Mouse (Mus musculus): ENCODE data around the gene Cspg4.
A peak's percentile ranks its signal among the peaks of the same experiment; 100 is the strongest.
"Not testable (repeated sequence)": the region's sequence is repeated elsewhere in the genome, so short reads cannot be mapped to it uniquely, and the experiment has no call there.

The Cspg4 gene

DNA sequence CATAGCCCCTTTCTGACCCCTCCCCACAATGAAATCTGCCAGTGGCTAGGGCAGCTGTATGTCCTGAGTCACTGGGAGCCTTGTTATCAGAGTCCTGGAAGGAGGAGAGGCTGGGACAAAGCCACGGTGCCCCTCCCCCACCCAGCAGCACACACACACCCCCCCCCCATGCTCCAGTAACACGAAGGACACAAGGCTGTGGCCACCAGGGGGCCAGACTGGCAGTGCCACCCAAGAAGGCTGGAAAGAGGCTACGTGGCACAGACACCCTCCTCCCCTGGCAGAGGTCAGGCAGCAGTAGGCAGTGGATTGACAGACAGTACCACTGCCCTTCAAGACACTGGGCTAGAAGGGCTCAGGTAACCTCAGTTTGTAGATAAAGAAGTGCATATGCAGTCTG, 29.2 kb downstream of the Cspg4 start:
- DNase-seq = no peak

DNA sequence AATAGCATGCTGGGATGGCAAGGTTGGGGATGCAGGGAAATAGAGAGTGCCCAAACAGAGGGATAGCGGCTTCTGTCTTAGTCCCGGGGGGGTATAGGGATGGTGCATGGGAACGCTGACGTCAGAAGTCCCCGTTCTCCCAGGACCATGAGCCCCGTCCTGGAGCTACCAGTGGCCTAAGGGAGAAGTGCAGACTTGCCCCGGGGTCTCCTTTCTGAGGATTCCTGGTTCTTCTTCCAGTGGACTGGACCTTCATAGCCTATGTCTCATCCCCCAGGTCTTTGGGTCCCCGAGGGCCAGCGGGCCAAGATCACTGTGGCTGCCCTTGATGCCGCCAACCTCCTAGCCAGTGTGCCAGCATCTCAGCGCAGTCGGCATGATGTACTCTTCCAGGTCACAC, 31.9 kb downstream of the Cspg4 start:
- no peak for DNase-seq

DNA sequence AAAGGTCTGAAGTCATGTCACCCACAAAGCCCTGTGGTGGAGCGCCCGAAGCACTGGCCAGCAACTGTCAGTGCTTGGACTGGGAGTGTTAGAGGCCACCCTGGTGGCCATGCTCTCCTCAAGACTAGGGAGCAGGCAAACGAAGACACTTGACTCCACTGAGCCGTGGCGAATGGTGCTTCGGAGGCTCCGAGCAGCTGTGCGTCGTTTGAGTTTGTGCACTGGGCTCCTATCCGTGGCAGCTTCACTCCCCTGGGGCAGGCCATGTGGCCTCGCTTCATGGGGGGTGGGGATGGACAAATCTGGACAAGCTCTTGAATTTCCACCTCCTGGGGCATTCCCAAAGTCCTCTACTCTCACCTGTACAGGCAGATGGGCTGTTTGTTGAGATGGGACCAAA, 34.6 kb downstream of the Cspg4 start:
- DNase-seq = no peak

DNA sequence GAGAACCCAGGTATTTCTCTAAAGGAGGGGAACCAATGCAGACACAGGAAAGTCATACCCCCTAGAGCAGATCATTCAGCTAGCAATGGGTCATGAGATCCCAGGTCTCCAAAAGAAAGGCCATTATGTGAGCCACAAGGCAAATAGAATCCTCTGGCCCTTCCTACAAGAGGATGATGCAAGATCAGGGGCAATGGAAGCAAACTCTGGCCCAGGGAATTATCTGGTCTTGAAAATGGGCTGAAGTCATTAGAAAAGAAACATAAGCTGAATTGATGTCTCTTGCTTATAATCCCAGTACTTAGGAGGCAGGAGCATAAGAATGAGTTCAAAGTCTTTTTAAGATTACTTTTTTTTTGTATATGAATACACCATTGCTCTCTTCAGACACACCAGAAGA, 35.2 kb downstream of the Cspg4 start:
- no peak for DNase-seq

DNA sequence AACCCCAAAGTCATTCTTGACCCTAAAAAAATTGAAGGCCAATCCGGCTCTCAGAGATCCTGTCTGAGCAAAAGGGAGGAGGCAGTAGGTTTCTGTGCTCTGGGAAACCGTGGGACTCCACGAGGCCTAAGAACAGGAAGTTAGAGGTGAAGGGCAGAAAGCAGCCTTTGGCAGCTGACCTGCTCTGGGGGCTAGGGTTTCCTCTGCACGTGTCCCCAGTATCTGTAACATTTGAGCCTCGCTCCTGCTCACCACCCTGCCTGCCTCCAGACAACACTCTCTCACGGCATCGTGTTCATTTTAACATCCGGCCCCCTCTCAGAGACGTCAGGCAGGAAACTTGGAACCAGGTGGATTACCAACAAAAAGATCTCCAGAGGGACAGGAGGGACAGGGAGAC, 35.7 kb downstream of the Cspg4 start:
- no peak for DNase-seq

DNA sequence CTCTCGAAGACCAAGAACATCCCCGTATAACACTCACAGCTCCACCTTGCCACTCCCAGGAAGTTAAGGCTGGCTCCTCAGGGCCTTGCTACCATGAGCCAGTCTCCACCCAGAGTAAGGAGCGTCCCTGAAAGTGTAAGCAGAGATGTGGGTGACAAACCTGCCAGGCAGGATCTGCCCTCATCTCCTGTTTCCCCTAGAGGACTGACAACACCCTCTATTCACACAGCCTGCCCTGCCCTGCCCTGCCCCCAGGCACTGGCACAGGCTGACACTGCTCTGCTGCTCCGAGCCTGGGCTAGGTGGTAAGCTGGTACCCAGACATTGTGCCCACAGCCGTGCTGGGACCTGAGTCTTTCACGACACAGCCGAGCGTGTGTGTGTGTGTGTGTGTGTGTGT, 36.4 kb downstream of the Cspg4 start:
- peak; percentile 54 for DNase-seq

DNA sequence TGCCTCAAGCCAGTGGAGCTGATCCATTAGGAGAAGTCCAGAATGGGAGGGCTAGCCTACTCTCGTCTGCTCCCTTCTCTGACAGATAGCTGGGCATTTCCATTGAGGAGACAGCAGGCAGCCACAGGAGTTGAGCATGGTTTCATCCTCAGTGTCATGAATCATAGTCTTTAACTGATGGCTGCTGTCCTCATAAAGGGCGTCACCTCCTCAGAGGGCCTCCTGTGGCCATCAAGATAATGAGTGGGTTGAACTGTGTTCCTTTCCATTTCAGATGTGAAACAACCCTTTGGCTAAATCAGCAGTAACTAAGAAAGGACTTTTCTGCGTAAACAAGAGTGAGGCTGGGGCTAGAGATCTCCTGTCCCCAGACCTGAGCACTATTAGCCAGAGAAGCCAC, 38.8 kb downstream of the Cspg4 start:
- DNase-seq = no peak

DNA sequence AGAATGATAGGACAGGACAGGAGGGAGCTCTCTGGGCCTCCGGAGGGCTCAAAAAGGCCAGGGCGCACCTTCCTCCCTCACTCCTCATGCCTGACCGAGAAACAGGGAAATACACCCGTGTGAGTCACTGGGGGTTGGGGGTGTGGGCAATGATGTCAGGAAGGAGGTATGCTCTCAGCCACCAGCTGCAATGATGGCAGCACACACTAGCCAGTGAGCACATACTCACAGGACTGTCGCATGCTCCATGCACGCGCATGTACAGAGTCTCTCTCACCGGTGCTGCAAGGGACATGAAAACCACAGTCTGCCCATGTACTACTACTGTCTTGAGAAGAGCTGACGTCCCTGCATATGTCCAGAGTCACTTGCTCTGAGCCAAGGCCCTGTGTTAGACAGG, 42.7 kb downstream of the Cspg4 start:
- DNase-seq = no peak

DNA sequence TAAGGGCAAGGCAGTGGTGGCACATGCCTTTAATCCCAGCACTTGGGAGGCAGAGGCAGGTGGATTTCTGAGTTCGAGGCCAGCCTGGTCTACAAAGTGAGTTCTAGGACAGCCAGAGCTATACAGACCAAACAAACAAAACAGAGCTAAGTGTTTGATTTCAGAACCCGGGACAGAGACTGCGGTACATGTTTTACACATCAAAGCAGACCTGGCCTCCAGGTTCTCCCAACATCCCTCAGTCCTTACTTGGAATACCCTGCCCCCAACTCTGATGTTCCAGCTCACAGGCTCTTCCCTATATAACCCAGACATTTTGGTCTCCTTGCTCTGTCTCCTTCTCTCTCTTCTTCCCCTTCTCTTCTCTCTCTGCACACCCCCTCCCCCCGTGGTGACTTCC, 45.2 kb downstream of the Cspg4 start:
- not testable (repeated sequence) for DNase-seq

DNA sequence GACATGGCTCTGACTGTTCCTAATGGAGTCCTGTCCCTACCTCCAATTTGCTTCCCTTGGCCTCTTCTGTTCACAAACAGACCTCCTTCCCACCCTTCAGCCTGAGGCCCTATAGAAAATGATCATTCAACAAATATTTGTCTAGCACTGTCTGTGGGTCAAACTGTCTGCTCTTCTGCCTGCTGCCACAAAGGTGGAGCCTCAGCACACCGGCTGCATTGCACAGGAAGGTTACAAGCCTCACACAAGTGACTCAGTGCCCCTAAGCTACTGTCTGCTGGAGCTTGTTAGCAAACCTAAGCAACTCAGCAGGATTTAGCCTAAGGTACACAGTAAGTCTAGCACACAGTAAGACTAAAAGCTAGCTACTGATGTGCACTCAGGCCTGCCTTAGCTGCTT, 46.2 kb downstream of the Cspg4 start:
- no peak for DNase-seq

DNA sequence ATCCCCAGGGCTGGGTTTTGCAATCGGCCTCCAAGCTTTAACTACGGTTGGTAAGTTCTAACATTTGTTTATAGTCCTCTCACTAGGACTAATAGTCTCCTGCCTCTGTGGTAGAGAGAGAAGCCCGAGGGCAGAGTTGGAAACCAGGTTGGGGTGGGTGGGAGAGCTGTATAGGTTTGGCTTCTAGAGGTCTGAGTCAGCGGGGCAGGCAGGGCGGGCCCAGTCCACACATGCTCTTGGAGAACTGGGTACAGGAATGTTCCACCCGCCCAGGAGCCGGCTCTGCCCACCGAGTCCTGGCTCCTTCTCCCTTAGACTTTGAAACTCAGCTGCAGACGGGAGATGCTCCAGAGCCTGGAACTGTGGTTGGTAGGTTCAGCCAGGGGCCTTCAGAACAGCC, 49.2 kb downstream of the Cspg4 start:
- no peak for DNase-seq

DNA sequence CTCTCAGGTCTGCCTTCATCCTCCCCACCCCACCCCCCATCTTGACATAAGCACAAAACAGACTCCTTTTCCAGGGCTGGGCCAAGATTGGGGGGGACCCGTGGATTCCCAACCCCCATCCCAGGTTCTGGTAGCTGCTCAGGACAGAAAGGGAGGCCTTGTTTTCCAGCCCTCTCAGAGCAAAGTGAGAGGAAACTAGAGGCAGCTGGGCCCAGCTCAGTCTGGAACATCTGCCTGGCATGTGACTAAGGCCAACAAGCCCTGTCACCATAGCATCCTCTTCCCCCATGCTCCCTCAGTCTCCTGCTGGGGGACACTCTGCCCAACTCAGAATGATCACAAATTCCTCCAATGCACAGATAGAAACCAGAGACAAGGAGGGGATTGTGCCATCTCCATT, 50.3 kb downstream of the Cspg4 start:
- DNase-seq = no peak

DNA sequence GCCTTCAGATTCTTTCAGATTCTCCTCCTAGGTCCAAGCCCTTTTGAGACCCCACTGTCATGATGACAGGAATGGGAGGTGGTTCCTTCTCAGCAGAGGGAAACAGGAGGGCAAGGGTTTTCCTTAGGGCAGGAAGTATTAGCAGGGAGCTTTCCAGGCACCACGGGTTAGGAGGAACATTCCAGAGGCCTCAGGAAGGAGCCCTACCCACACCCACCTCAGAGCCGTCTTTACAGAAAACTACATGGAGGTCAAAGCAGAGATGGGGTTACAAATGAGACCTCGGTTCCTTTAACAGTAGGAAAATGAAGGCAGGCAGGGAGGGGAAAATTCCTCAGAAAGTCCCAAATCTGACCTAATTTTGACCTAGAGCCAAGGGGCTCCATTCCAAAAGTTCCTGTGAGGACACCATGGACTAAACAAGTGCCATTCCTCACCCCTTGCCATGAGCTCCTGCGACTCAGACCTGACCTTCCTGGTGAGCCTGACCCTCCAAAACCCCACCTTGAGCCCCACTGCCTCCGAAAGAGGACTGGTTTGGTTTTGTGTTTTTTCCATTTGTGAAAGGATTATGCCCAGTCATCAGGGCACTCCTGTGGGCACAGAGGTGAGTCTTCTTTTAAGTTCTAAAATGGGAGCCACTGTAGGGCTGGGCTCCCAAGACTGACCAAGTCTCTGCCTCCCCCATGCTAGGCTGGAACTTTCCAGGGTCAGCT, 51.0 kb downstream of the Cspg4 start:
- no peak for DNase-seq

DNA sequence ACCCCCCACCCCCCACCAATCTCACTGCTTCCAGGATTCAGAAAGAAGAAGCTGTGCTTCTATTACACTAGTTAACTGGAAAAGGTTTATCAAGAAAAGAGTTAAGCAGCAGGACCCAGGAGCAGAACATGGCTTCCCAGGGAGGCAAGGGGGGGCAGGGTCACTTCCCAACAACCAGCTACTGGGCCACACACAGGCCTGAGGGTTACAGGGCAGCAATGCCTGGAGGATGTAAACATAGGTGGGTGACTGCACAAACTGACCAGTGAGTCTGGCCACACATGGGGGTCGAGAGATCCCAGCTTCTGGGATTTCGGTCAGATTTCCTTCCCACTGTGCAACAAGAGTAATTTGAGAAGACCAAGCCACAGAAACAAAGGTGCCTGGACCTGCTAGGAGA, 52.3 kb downstream of the Cspg4 start:
- DNase-seq = no peak

DNA sequence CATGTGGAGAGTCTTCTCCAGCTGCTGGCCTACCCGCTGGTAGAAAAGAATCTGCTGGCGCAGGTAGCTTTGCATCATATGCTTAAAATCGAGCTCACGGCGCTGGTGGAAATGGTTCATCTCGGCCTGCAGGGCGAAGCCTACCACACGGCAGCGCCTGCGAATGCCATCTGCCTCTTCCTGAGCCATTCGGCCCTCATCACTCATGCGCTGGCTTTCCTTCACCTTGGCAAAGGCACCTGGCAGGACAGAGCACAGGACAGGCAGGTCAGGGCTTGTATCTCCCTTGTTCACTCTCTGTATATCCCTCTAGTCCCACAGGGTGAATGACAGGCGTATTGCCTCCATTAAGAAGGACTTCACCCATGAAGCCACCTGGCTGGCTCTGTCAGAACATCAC, 53.6 kb downstream of the Cspg4 start:
- no peak for DNase-seq

DNA sequence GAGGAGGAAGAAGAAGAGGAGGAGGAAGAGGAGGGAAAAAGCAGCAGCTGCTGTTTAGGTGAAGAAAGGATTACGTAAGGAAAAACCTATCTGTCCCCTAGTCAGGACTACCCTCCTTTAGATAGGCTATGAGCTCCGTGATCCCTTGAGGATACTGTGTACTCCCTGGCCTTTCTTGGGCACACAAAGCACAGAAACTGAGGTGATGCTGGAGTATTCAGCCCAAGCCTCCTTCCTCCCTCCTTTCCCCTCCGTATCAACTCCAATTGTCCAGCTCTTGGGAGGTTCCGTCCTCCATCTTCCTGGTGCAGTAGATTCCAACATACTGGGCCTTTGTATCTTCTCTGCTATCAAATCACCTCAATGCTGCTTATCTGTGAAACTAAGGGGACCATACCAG, 57.9 kb downstream of the Cspg4 start:
- DNase-seq = no peak

DNA sequence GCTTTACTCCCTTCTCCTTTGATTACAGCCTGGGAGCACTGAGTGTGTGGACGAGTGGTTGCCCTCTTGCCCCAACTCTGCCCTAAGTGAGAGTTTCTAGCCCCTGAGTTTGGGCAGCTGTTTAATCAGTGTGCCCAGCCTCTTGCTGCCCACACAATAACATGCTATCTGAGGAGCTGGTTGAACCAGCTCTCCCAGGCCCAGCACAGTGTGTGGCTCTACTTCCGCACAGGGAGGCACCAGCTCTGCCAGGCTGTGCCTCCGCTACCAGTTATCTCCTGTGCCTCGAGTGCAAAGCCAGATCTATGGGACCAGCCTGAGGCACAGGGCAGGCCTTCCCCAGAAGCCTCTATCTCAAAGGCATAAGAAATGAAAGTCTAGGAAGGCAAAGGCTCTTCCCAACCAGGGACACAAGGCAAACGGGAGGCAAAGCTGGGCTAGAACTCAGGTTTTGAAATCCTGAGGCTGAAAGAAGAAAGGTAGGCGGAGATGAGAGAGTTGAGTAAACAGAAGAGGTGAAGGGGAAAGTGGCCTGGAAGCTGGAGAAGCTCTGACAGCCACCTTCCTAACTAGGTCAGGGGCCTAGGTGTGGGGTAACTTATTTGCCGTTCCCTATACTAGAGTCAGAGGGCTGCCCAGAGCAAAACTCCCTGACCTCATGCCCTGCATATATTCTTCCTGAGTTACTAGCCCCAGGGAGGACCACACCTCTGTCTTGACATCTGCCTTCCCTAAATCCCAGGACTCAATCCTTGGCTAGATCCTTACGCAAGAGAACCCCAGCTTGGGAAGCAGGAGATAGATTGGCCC, 59.2 kb downstream of the Cspg4 start:
- DNase-seq = no peak

DNA sequence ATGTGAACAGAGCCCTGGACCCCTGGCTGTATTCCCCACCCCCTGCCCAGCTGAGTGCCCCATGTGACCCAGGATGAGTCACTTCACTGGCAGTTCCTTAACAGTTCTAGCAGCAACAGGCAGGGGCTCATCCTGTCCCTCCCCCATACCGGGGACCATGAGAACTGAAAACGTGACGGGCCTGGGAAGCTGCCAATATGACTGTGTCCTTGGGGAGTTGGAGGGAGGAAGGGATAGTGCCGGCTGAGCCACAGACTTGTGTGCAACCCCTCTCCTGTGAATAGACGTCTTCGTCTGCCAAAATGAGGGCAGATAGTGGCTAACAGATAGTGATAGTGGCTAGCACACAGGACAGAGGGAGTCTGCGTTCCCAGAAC, 59.8 kb downstream of the Cspg4 start:
- DNase-seq = peak; percentile 36

DNA sequence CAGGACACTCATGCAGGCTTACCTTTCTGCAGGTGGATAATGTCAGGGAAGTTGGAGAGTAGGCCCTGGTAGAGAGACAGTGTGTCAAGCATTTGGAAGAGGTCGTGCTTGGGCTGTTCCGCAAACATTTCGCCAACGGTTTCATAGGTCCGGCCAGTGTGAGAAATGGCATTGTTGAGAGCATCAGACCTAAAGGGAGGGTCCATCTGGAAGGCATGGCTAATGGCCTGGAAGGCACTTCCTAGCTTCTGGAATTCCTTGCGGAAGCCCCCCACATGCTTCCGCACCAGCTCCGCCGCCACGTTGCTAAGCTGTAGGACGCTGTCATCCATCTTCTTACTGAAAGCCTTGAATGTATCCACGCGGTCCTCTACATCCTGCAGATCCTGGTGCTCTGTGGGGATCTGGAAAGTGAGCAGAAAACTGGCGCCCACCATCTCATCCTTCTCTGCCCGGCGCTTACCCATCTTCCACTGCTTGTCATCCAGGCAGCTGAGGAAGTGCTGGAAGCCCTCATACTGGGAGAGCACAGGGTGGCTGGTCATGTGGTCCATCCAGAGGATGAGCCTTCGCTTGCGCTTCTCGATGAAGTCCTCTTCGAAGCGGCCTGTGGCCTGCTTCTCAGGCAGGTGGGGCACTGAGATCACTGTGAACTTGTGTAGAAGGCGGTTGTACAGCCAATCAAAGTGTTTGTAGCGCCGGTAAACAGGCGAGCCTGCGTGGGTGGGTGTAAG, 60.6 kb downstream of the Cspg4 start:
- DNase-seq = no peak

DNA sequence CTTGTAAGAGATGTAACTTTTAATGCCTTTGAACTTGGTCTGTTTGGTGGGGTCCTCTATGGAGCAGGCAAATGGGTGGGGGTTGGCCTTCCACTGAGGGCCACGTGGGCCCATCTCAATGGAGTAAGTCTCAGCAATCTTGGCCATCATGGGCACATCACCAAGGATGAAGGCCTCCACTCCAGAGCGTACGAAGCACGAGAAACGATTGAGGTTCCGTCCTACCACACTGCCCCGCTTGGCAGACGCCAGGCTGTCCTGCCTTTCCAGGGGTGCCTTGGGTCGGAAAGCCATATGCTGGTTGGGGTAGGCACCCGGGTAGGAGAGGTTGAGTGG, 61.2 kb downstream of the Cspg4 start:
- DNase-seq = no peak

DNA sequence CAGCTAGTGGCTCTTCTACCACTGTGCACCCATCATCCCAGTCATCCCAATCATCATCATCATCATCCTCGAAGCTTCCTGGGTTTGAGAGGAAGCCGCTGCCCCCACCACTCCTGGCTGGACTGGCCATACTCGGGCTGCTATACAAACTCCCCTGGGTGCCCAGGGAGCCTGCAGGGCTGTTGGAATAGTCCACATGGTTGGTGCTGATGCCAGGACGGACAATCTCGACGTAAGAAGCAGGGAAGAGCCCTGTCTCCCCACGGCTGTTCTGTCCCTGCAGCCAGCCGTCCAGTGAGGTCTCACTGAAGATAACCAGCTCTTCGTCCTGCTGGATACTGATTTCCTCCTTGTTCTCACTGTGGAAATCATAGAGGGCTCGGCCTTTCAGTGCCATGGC, 61.6 kb downstream of the Cspg4 start:
- DNase-seq = no peak

DNA sequence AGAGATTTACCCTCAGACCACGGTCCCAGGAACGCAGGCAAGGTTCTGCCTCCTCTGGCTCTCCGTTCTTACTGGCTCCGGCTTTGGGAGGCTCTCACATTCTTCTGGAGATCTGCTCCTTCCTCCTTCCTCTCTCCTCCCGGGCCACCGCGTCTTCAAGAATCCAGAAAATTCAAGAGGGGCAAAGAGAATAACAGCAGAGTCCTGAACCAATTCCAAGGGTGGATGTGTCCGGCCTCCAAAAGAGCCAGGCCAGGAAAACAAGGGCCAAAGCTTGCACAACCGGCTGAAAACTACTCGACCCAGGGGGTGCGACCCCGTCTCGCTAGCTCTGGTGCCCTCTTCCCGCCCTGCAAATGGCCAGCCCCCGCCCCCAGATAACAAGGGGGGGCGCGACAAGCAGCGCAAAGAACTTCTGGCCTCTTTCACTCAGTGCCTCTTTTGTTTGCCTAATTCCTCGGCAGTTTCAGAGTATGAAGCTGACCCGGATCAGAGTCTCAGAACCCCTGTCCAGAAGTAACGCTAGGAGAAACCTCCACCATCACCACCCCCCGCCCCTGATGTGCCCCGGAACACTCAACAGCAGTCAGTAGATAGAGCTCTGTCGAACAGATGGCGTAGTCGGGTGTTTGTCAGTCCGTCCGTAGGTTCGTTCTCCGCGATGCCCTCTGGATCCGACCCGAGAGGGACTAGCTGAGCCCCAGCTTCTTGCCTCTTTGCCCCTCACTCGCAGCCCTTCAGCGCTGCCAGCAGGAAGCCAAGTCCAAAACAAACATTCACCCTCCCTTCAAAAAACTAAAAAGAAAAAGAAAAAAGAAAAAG, 62.6 kb downstream of the Cspg4 start:
- no peak for DNase-seq

All from right cerebral cortex, adult 18-20 months (tissue).